Mouse (Mus musculus) G1E (cell line): ENCODE results near the gene Ginm1.

Experiments used
- CTCF ChIP-seq: IDR thresholded peaks from 2 replicates; pipeline ENCODE4 v1.5.1; 2012; ENCODE audit warnings: low read depth, low read length, inconsistent platforms, mixed read lengths
- GATA1 ChIP-seq: IDR thresholded peaks from 2 replicates; pipeline ENCODE4 v1.6.1; 2012; ENCODE audit warnings: borderline replicate concordance, low read length, inconsistent platforms, mixed read lengths
- GATA2 ChIP-seq: IDR thresholded peaks from 2 replicates; pipeline ENCODE4 v1.6.1; 2012; ENCODE audit warnings: low read depth, low read length, inconsistent platforms, borderline replicate concordance
- POLR2AphosphoS5 ChIP-seq: IDR thresholded peaks from 2 replicates; pipeline ENCODE4 v1.6.1; 2012; ENCODE audit warnings: low read depth, low read length, inconsistent platforms; ENCODE audit not compliant: insufficient replicate concordance
- TAL1 ChIP-seq: conservative IDR thresholded peaks from 2 replicates; pipeline ENCODE4 v1.6.1; 2012; ENCODE audit warnings: low read depth, low read length, inconsistent platforms, mixed read lengths

GRCm38 (mm10) chr10:7840353-7840733 is 47.7 kb upstream of the Ginm1 start:
- no peak for TF ChIP-seq CTCF
- TF ChIP-seq GATA1 = no peak
- no peak for TF ChIP-seq GATA2
- TF ChIP-seq TAL1 = no peak
- no peak for TF ChIP-seq POLR2AphosphoS5
